Mouse (Mus musculus) lung, adult 2 months (tissue): ENCODE data around the gene Alyref. TPM values are rescaled to one million over a fixed set of nuclear protein-coding genes. Genes with fewer than 3 reads are reported as not detected.

ENCODE experiments used
- DNase-seq: peaks from one replicate; pipeline ENCODE4 v3.0.0; 2022
- H3K4me1 ChIP-seq: fragments of 200-500 bp; 2 replicates; pipeline ENCODE4 v1.6.1; 2011; ENCODE audit warnings: low read length; ENCODE audit not compliant: control insufficient read depth, insufficient read depth
- H3K4me3 ChIP-seq: fragments of 200-500 bp; replicated peaks from 2 replicates; pipeline ENCODE3; 2011; ENCODE audit warnings: low read depth, mild to moderate bottlenecking, control low read depth, low read length; ENCODE audit errors: extremely low read depth
- CTCF ChIP-seq: fragments of 200-500 bp; IDR thresholded peaks from 2 replicates; pipeline ENCODE4 v1.5.1; 2011; ENCODE audit warnings: mild to moderate bottlenecking, low read length, control low read depth; ENCODE audit not compliant: insufficient read depth
- POLR2A ChIP-seq: fragments of 200-500 bp; IDR thresholded peaks from 2 replicates; pipeline ENCODE4 v1.6.1; 2011; ENCODE audit warnings: low read depth, mild to moderate bottlenecking, control low read depth, low read length, borderline replicate concordance; ENCODE audit errors: extremely low read depth
- WGBS: fragments of 180-500 bp; shearing (Covaris S2); methylation state at CpG from one replicate; pipeline ENCODE4 v1.1.7; 2018; 5-methylcytosine and 5-hydroxymethylcytosine counted together
- polyA plus RNA-seq: library from polyadenylated mRNA; depleted of rRNA; stranded (reverse); fragments of >200 nt; gene quantifications from 2 replicates; pipeline ENCODE4 v1.2.3, GENCODE M21; 2012

Alyref gene
- polyA plus RNA-seq, 1 experiment, result 29.1 TPM

DNA sequence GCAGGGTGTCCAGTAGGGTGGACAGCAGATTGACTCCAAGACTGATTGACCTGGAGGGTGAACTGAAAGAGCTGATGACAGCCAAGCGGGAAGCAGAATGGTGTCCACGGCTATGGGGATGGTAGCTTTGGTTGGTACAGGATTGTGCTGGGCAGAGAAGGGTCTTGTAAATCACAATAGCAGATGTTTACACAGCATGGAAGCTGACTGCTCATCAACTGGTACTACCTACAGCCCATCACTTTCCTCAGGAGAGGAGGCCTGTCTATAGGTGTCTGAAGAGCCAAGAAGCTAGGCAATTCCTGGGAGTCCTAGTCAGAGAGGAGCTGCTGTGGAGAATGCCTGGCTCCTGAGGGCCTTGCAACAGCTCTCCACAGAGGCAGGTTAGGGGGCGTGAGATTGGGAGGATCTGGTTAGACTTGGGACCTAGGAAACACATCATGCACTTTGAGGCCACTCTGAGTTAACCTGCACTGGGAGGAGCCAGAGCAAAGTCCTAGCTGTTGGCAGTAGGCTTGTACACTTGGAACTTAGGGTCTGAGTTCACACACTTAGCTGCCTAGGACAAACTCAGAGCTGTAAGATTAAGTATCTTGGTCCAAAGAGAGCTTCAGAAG lies 21.7 kb downstream of the Alyref start:
- no peak overlapping the region for H3K4me3 ChIP-seq
- peaks cover 23% of the 10 kb centered on the region for H3K4me1 ChIP-seq
- TF ChIP-seq POLR2A (0 out of 2 replicates have a peak, but pooled peaks have one; percentile 5), CTCF (no peak)
- WGBS, result 81% methylated on average over 3 of the region's 3 CpGs
- DNase-seq, result no peak

- DNase-seq, result no peak
- Histone ChIP-seq H3K4me1 (peaks cover 26% of the 10 kb centered on the region), H3K4me3 (no peak overlapping the region)
- TF ChIP-seq POLR2A (no peak), CTCF (no peak)
Observed at GRCm38 (mm10) chr11:120575940-120576339, 22.2 kb downstream of the Alyref start.

GRCm38 (mm10) chr11:120575046-120575445 lies 23.1 kb downstream of the Alyref start:
- peaks cover 23% of the 10 kb centered on the region for H3K4me1 ChIP-seq
- 69% methylated on average over 2 of the region's 2 CpGs for WGBS
- no peak overlapping the region for H3K4me3 ChIP-seq
- TF ChIP-seq POLR2A (no peak), CTCF (no peak)
- no peak for DNase-seq

DNA sequence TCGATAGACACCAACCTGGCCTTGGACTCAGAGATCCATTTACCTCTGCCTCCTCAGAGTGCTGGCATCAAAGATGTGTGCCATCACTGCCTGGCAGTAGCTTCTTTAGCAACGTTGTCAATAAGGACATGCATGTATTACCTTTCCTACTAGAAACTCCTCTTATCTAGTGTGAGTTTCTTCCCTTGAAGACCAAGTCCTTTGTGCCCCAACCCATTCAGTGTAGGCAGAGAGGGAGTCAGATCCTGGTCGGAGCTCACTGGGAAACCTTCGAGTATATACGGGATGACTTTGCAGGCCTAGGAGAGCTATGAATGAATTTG lies 23.9 kb downstream of the Alyref start:
- Histone ChIP-seq H3K4me3 (no peak overlapping the region), H3K4me1 (peaks cover 15% of the 10 kb centered on the region)
- no peak for DNase-seq
- TF ChIP-seq CTCF, result no peak
- TF ChIP-seq POLR2A, result no peak
- 33% methylated on average over 5 of the region's 5 CpGs for WGBS

DNA sequence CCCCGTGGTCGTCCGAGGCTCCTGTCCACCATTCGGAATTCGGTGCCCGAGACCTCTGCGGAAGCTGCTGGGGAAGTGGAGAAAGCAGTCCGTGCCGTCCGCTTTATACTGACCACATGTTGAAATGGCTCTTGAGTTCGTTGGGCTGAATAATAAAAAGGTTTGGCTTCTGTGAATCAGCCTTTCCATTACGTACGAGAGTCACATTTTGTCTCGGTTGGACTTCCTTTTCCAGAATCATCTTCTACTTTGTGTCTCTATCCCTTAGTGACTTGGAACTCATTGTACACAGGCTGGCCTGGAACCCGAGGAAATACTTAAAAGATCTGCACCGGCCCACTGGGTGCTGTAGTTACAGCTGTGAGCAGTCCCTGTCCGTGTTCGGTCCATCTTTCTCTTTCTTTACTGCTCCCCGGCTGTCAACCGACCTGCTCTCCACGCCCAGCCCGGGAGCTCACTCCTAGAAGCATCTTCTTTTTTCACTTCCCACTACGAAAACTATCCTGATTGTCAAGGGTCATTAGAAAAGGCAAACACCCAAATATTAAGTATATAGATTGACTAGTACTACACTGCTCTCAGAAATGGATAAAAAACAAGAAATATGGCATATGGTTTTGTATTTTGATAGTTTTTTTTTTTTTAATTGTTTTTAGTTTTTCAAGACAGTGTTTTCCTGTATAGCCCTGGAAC lies 24.4 kb downstream of the Alyref start:
- H3K4me3 ChIP-seq, result peak overlapping the region; percentile 85
- under 1% methylated on average over 23 of the region's 23 CpGs for WGBS
- TF ChIP-seq CTCF (no peak), POLR2A (no peak)
- H3K4me1 ChIP-seq, result peaks cover 9% of the 10 kb centered on the region
- no peak for DNase-seq

DNA sequence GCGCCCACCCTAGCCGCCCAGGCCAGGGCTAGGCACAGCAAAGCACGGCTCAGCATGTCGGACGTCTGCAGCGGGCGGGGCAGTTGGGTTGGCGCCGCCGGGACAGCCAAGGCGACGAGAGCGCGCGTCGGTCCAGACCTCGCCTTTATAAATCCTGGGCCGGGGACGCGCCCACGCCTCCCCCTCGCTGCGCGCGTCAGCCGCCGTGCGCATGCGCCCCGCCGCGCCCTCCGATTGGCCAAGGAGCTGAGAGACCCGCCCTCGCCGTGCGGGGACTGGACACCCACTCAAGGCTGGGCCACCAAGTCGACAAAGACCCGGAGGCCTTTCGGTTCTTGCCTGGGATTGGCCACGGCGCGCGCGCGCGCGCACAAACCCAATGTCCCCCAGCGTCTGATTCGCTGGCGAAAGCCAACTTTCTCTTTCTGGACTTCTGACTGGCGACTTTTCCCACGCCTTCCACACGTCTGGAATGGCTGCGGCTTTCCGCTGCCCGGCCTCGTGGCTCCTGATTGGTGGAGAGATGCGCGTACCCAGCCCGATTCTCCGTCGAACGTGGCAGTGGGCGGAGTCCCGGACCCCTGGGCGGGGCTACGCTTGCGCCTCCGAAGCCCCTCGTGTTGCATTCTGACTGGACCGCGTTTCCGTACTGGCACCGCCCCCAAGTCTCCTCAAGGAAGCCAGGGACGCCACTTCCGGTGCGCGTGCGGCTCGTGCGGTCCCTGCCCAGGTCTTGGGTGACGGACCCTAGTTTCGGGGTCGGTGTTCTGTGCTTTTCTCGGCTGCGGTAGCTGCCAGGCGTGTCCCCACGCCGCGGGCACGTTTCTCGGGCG lies 25.2 kb downstream of the Alyref start, which contains the start of gene P4hb:
Gene P4hb, minus strand, starts transcription at position 502 of the 833 bp plus-strand sequence.
- peak; percentile 99 for DNase-seq
- H3K4me3 ChIP-seq, result peak within 1 kb of the TSS; percentile 97
- peak; percentile 97 for TF ChIP-seq POLR2A
- no peak for TF ChIP-seq CTCF
- peaks cover 9% of the 10 kb centered on the region for H3K4me1 ChIP-seq
- under 1% methylated on average over 93 of the region's 94 CpGs for WGBS

DNA sequence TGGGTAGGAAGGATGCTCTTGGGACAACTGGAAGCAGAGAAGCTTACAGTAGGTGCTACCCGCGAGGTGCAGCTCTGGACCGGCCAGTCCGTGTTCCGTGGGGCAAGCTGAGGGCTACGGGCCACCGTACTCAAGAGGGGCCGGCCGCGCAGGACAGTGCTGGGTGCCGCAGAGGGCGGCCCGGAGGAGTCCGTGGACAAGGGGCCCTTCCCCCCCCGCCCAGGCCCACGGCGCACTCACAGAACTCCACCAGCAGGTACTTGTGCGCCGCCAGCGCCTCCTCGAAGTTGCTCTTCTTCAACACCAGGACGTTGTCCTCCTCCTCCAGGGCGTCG lies 25.8 kb downstream of the Alyref start:
- Histone ChIP-seq H3K4me3 (peak overlapping the region; percentile 97), H3K4me1 (peaks cover 9% of the 10 kb centered on the region)
- WGBS, result under 1% methylated on average over 24 of the region's 24 CpGs
- DNase-seq, result no peak
- no peak for TF ChIP-seq POLR2A
- TF ChIP-seq CTCF, result no peak

DNA sequence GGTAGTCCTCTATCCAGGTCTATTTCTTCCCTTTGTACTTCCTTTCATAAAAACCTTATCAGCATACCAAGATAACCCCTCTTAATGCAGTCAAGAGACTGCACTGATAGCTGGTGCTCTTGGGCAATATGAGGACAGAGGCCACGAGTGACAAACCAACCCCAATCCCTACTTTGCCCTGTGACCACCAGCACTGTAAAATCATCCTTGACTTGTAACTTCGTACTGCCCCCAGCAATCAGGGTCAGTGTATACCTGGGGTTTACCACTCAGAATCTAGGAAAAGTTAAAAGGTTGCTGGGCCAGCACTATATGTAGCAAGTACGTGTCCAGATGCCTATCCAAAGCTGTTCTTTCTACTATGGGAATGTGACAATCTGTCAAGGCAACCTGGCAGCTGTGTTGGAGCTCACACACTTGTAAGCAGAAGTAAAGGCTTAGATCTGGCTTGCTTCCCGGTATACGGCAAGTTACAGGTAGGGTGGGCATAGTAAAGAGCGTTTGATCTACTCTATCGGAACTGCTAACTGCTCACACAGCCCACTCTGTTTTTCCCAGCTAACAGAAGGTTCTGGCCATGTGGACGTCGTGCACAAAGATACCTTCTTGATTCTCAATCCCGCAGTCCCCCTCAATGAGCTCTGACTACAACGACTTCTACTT lies 26.3 kb downstream of the Alyref start:
- TF ChIP-seq POLR2A, result no peak
- TF ChIP-seq CTCF, result no peak
- peaks cover 9% of the 10 kb centered on the region for H3K4me1 ChIP-seq
- peak overlapping the region; percentile 97 for H3K4me3 ChIP-seq
- 6% methylated on average over 11 of the region's 11 CpGs for WGBS
- DNase-seq, result no peak

DNA sequence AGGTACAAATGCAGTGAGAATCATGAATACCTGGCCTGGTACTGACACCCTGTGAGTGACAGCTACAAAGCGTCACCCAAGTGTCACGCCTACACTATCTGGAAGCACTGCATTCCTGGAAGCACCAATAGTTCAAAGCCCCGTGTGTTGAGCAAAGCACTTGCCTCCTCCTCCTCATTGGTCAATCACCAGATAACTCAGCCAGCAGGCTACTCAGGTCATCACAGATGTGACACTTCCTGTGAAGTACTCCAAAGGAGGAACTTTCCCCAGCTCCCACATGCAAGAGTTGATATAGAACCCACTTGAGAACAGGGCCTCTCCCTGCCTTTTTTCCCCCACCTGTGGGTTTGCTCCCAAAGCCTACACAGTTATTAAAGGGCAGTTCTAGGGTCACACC lies 27.0 kb downstream of the Alyref start:
- TF ChIP-seq CTCF (no peak), POLR2A (no peak)
- WGBS, result 45% methylated on average over 3 of the region's 3 CpGs
- DNase-seq, result no peak
- peaks cover 9% of the 10 kb centered on the region for H3K4me1 ChIP-seq
- no peak overlapping the region for H3K4me3 ChIP-seq

DNA sequence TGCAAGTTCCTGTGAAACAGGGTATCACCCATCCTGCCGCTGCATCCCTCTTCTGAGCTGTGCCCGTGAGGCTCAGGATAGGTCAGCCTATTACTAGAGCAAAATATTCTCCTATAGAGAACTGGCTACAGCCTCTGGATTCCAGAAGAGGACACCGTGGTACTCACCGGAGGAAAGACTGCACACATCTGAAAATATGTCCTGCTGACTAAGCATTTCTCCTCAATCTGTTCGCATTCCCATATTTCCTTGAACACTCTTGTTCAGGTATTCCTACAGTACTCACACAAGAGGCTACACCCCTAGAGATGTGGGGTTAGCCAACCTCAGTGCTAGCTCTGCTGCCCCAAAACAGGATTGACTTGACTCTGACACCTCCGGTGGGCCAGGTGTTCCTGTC lies 29.8 kb downstream of the Alyref start:
- WGBS, result 85% methylated on average over 6 of the region's 6 CpGs
- TF ChIP-seq POLR2A (no peak), CTCF (no peak)
- no peak for DNase-seq
- H3K4me1 ChIP-seq, result peaks cover 6% of the 10 kb centered on the region
- H3K4me3 ChIP-seq, result no peak overlapping the region
